Mouse (Mus musculus): ENCODE data around the gene Slc39a11. TPM values are rescaled to one million over a fixed set of nuclear protein-coding genes. Genes with fewer than 3 reads are reported as not detected.
"Not testable (repeated sequence)": the region's sequence is repeated elsewhere in the genome, so short reads cannot be mapped to it uniquely, and the experiment has no call there.

Slc39a11 gene
- polyA plus RNA-seq, 1 experiment from 2014 or later, result 26.3 TPM

GRCm38 (mm10) chr11:113583879-113584661, 65.8 kb downstream of the Slc39a11 start:
- H3K4me1 ChIP-seq, result peaks cover 15% of the 10 kb centered on the region
- no peaks in the 10 kb centered on the region for H3K9me3 ChIP-seq
- H3K9ac ChIP-seq, result no peak overlapping the region
- ATAC-seq (ENCODE audit: insufficient number of reproducible peaks, insufficient read depth, low FRiP score, low TSS enrichment, low read depth), result no peak
- H3K27me3 ChIP-seq, result no peaks in the 10 kb centered on the region
- no peak overlapping the region for H3K4me3 ChIP-seq
- H3K4me2 ChIP-seq, result no peak overlapping the region
- no peak overlapping the region for H3K27ac ChIP-seq
- H3K36me3 ChIP-seq, result no peaks in the 10 kb centered on the region
- WGBS, result 48% methylated on average over 11 of the region's 11 CpGs

- Histone ChIP-seq H3K27ac (no peak overlapping the region), H3K36me3 (no peaks in the 10 kb centered on the region), H3K9me3 (no peaks in the 10 kb centered on the region), H3K4me1 (peaks cover 14% of the 10 kb centered on the region), H3K9ac (no peak overlapping the region), H3K4me3 (no peak overlapping the region), H3K4me2 (no peak overlapping the region), H3K27me3 (no peaks in the 10 kb centered on the region)
- WGBS, result 82% methylated on average over 4 of the region's 4 CpGs
- ATAC-seq (ENCODE audit: insufficient number of reproducible peaks, insufficient read depth, low FRiP score, low TSS enrichment, low read depth), result no peak
These were observed 72.7 kb downstream of the Slc39a11 start for GRCm38 (mm10) chr11:113577221-113577620.

DNA sequence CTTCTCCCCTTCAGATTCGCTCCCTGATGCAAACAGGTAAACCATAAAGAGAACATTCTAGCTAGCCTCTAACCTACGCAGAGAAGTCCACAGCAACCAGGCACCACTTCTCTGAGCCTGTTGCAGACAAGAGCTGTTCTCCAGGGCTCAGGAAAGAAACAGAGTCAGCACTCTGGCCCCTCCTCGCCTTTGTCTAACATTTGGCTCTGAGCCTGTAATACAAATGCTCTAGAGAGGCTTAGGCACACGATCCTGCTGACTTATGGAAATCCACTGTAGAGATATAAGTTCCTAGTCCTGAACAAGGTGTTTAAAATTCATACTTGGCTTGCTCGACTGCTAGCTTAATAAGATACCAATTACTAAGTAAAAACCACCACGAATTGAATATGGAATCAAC, 77.2 kb downstream of the Slc39a11 start:
- no peak for ATAC-seq (ENCODE audit: insufficient number of reproducible peaks, insufficient read depth, low FRiP score, low TSS enrichment, low read depth)
- H3K9me3 ChIP-seq, result no peaks in the 10 kb centered on the region
- H3K9ac ChIP-seq, result no peak overlapping the region
- WGBS, result 54% methylated on average over 6 of the region's 6 CpGs
- H3K4me2 ChIP-seq, result no peak overlapping the region
- H3K27ac ChIP-seq, result no peak overlapping the region
- no peaks in the 10 kb centered on the region for H3K36me3 ChIP-seq
- no peak overlapping the region for H3K4me3 ChIP-seq
- H3K4me1 ChIP-seq, result peaks cover 14% of the 10 kb centered on the region
- H3K27me3 ChIP-seq, result no peaks in the 10 kb centered on the region

- H3K36me3 ChIP-seq, result no peaks in the 10 kb centered on the region
- H3K9me3 ChIP-seq, result no peaks in the 10 kb centered on the region
- H3K4me2 ChIP-seq, result no peak overlapping the region
- ATAC-seq (ENCODE audit: insufficient number of reproducible peaks, insufficient read depth, low FRiP score, low TSS enrichment, low read depth), result no peak
- H3K9ac ChIP-seq, result no peak overlapping the region
- H3K27me3 ChIP-seq, result no peaks in the 10 kb centered on the region
- peaks cover 14% of the 10 kb centered on the region for H3K4me1 ChIP-seq
- no peak overlapping the region for H3K4me3 ChIP-seq
- H3K27ac ChIP-seq, result no peak overlapping the region
These were observed 78.3 kb downstream of the Slc39a11 start for GRCm38 (mm10) chr11:113571616-113572015.

GRCm38 (mm10) chr11:113568999-113569398, 80.9 kb downstream of the Slc39a11 start:
- Histone ChIP-seq H3K36me3 (no peaks in the 10 kb centered on the region), H3K27me3 (no peaks in the 10 kb centered on the region), H3K9ac (no peak overlapping the region), H3K9me3 (no peaks in the 10 kb centered on the region), H3K27ac (no peak overlapping the region), H3K4me3 (no peak overlapping the region), H3K4me1 (peaks cover 23% of the 10 kb centered on the region), H3K4me2 (no peak overlapping the region)
- ATAC-seq (ENCODE audit: insufficient number of reproducible peaks, insufficient read depth, low FRiP score, low TSS enrichment, low read depth), result no peak
- 95% methylated on average over 1 of the region's 1 CpGs for WGBS

GRCm38 (mm10) chr11:113567926-113568325, 82.0 kb downstream of the Slc39a11 start:
- H3K9me3 ChIP-seq; H3K4me3 ChIP-seq; H3K36me3 ChIP-seq; H3K27ac ChIP-seq; H3K9ac ChIP-seq; H3K27me3 ChIP-seq; ATAC-seq (ENCODE audit: insufficient number of reproducible peaks, insufficient read depth, low FRiP score, low TSS enrichment, low read depth); H3K4me2 ChIP-seq: not testable (repeated sequence)
- peaks cover 16% of the 10 kb centered on the region for H3K4me1 ChIP-seq
- WGBS, result 81% methylated on average over 2 of the region's 2 CpGs

- H3K27ac ChIP-seq, result no peak overlapping the region
- ATAC-seq (ENCODE audit: insufficient number of reproducible peaks, insufficient read depth, low FRiP score, low TSS enrichment, low read depth), result peak; percentile 84
- 7% methylated on average over 34 of the region's 34 CpGs for WGBS
These were observed 84.6 kb downstream of the Slc39a11 start for GRCm38 (mm10) chr11:113565006-113565995.

GRCm38 (mm10) chr11:113562326-113562725, 87.6 kb downstream of the Slc39a11 start:
- Histone ChIP-seq H3K9me3 (no peaks in the 10 kb centered on the region), H3K9ac (no peak overlapping the region), H3K27me3 (no peaks in the 10 kb centered on the region), H3K4me2 (no peak overlapping the region), H3K4me1 (peaks cover 27% of the 10 kb centered on the region), H3K27ac (no peak overlapping the region), H3K4me3 (no peak overlapping the region), H3K36me3 (no peaks in the 10 kb centered on the region)
- no peak for ATAC-seq (ENCODE audit: insufficient number of reproducible peaks, insufficient read depth, low FRiP score, low TSS enrichment, low read depth)
- WGBS, result 89% methylated on average over 8 of the region's 8 CpGs

More at GRCm38 (mm10) chr11:113565006-113565995, 84.6 kb downstream of the Slc39a11 start:
- H3K4me1 ChIP-seq, result peaks cover 9% of the 10 kb centered on the region; the same call in 1 of the 2 replicates
- peak overlapping the region; percentile 71 for H3K9ac ChIP-seq
- H3K4me3 ChIP-seq, result peak overlapping the region; percentile 57
- peak overlapping the region; percentile 84 for H3K4me2 ChIP-seq
- no peaks in the 10 kb centered on the region for H3K27me3 ChIP-seq
- no peaks in the 10 kb centered on the region for H3K36me3 ChIP-seq
- no peaks in the 10 kb centered on the region for H3K9me3 ChIP-seq

DNA sequence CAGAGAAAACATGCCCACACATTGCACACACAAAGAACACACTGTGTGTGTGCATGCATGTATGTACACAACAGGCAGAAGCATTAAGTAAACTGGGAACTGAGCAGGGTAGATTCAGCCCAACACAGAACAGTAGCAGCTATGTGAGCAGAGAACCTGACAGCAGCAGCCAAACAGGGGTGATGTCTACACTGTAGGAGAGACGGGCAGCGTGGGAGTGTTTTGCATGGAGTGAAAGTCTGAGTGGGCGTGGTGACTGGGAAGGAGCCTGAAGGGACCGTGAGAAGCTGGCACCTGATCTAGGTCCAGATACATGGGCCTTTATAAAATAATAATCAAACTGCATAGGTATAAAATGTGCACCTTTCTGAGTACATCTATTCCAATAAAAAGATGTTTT, 89.7 kb downstream of the Slc39a11 start:
- no peaks in the 10 kb centered on the region for H3K27me3 ChIP-seq
- no peak overlapping the region for H3K27ac ChIP-seq
- H3K4me3 ChIP-seq, result no peak overlapping the region
- H3K4me2 ChIP-seq, result no peak overlapping the region
- H3K36me3 ChIP-seq, result no peaks in the 10 kb centered on the region
- H3K9me3 ChIP-seq, result no peaks in the 10 kb centered on the region
- H3K9ac ChIP-seq, result no peak overlapping the region
- WGBS, result 74% methylated on average over 4 of the region's 4 CpGs
- peaks cover 29% of the 10 kb centered on the region for H3K4me1 ChIP-seq
- no peak for ATAC-seq (ENCODE audit: insufficient number of reproducible peaks, insufficient read depth, low FRiP score, low TSS enrichment, low read depth)

DNA sequence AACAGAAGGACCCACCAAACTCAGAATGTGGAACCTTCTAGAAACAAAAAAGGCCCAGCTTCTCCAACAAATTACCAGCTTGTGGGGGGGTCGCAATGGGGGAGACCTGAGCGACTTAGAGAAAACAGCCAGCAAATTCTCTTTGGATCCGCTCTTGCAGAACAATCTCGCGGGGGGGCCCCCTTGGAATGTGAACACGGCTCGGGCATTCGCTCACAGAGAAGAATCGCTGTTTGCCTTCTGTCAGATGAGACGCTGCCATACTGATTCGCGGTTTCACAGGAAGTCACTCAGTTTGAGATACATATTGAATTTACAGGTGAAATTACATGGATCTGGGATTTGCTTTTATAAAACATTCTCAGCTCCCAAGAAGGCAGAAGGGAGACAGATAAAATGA, 91.4 kb downstream of the Slc39a11 start:
- Histone ChIP-seq H3K9me3 (no peaks in the 10 kb centered on the region), H3K9ac (no peak overlapping the region), H3K27ac (no peak overlapping the region), H3K36me3 (no peaks in the 10 kb centered on the region), H3K4me3 (no peak overlapping the region), H3K4me1 (peaks cover 22% of the 10 kb centered on the region), H3K4me2 (no peak overlapping the region), H3K27me3 (no peaks in the 10 kb centered on the region)
- WGBS, result 55% methylated on average over 12 of the region's 12 CpGs
- no peak for ATAC-seq (ENCODE audit: insufficient number of reproducible peaks, insufficient read depth, low FRiP score, low TSS enrichment, low read depth)

DNA sequence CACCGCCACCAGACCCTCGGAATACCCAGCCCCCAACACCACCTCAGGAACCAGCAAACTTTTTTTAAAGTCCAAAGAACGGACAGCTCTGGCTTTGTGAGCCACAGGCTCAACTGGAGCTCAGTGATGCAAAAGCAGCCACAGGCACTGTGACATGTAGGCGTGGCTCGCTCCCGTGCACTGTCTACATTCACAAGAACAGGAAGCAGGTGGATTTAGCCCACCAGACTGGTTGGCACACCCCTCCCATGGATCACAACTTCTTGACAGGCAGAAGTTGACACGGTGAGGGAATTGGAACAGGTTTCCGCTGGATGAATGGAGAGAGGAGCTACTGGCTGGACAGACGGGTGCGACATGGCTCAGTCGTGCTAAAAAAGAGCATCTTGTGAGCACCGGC, 93.7 kb downstream of the Slc39a11 start:
- Histone ChIP-seq H3K27me3 (no peaks in the 10 kb centered on the region), H3K4me3 (no peak overlapping the region), H3K4me2 (no peak overlapping the region), H3K4me1 (peaks cover 32% of the 10 kb centered on the region), H3K9me3 (no peaks in the 10 kb centered on the region), H3K9ac (no peak overlapping the region), H3K27ac (no peak overlapping the region), H3K36me3 (no peaks in the 10 kb centered on the region)
- 79% methylated on average over 12 of the region's 12 CpGs for WGBS
- no peak for ATAC-seq (ENCODE audit: insufficient number of reproducible peaks, insufficient read depth, low FRiP score, low TSS enrichment, low read depth)

All from embryonic facial prominence, embryonic 13.5 days (tissue).